Mouse (Mus musculus) heart, postnatal 0 days (tissue): Measurements from ENCODE around the gene Tcf15. TPM values are rescaled to one million over a fixed set of nuclear protein-coding genes. Genes with fewer than 3 reads are reported as not detected.

Source experiments
- ATAC-seq: fragments of 200-750 bp; cut with Nextera tagmentation; 2 replicates; pipeline ENCODE4 v1.8.0; 2017; ENCODE audit warnings: low read depth, moderate number of reproducible peaks, moderate library complexity; ENCODE audit not compliant: insufficient read depth
- DNase-seq: peaks from one replicate; pipeline ENCODE4 v3.0.0-alpha.2; 2016; ENCODE audit warnings: low spot score
- H3K27ac ChIP-seq: fragments of 300-500 bp; sonication (generic); 2 replicates; pipeline ENCODE4 v1.5.1; 2014; ENCODE audit warnings: low read depth, mild to moderate bottlenecking
- H3K27me3 ChIP-seq: fragments of 300-500 bp; sonication (generic); 2 replicates; pipeline ENCODE4 v1.6.1; 2014; ENCODE audit warnings: low read length, mixed read lengths; ENCODE audit not compliant: control insufficient read depth, insufficient read depth
- H3K36me3 ChIP-seq: fragments of 300-500 bp; sonication (generic); replicated peaks from 2 replicates; pipeline ENCODE4 v1.6.1; 2014; ENCODE audit warnings: low read length, mixed read lengths; ENCODE audit not compliant: control insufficient read depth, insufficient read depth
- H3K4me1 ChIP-seq: fragments of 300-500 bp; sonication (generic); 2 replicates; pipeline ENCODE4 v1.6.1; 2014; ENCODE audit warnings: antibody characterized with exemption; ENCODE audit not compliant: control insufficient read depth, insufficient read depth
- H3K4me2 ChIP-seq: fragments of 300-500 bp; sonication (generic); 2 replicates; pipeline ENCODE4 v1.6.1; 2014; ENCODE audit warnings: low read depth, mild to moderate bottlenecking, low read length, moderate library complexity
- H3K4me3 ChIP-seq: fragments of 300-500 bp; sonication (generic); 2 replicates; pipeline ENCODE4 v1.5.1; 2014; ENCODE audit warnings: low read depth, low read length
- H3K9ac ChIP-seq: fragments of 300-500 bp; sonication (generic); replicated peaks from 2 replicates; pipeline ENCODE4 v1.6.1; 2014; ENCODE audit warnings: low read depth, low read length, mixed read lengths
- H3K9me3 ChIP-seq: fragments of 300-500 bp; sonication (generic); replicated peaks from 2 replicates; pipeline ENCODE4 v1.6.1; 2016; ENCODE audit warnings: low read length; ENCODE audit not compliant: control insufficient read depth
- CTCF ChIP-seq: IDR thresholded peaks from 2 replicates; pipeline ENCODE4 v1.5.1; 2016; ENCODE audit warnings: antibody characterized with exemption, control low read depth, low read depth
- EP300 ChIP-seq: IDR thresholded peaks from 2 replicates; pipeline ENCODE4 v1.6.1; 2016; ENCODE audit warnings: antibody characterized with exemption, low read depth
- WGBS: fragments of 180-500 bp; shearing (Covaris S2); extraction: QIAGEN DNeasy Blood & Tissue Kit; methylation state at CpG from one replicate; pipeline ENCODE4 v1.1.7; 2014; 5-methylcytosine and 5-hydroxymethylcytosine counted together
- polyA plus RNA-seq: library from polyadenylated mRNA; unstranded; fragments of >200 nt; fragmentation: Nextera tagmentation; extraction: Ambion mirVana; gene quantifications from 2 replicates; pipeline ENCODE4 v1.2.1, GENCODE M21; 2015
- total RNA-seq: library from RNA; depleted of rRNA; stranded (reverse); fragments of >200 nt; gene quantifications from 2 replicates; pipeline ENCODE4 v1.2.3, GENCODE M21; 2014; ENCODE audit warnings: low replicate concordance

Gene Tcf15
- total and polyA plus RNA-seq, 2 experiments from 2014 or later = 23.0 to 36.8 TPM

DNA sequence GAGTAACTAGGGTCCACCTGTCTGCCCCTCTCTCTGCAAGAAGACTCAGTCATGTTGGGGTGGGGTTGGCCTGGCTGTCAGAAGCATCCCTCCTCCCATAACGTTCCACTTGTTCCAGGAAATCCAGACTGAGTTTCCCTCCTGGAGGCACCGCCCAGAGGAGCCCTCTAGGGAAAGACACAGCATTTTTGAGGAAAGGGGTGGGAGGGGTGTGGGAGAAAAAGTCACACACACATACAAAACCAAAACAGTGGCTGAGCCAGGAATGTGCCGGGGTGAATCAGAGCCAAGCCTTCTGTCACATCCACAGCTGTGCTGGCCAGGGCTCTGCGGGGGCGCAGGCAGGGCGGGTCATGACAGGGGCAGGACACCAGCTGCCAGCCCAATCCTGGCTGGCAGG, 37.0 kb downstream of the Tcf15 start:
- H3K4me2 ChIP-seq = peak overlapping the region; percentile 2; the same call in 1 of the 2 replicates
- no peaks in the 10 kb centered on the region for H3K9me3 ChIP-seq
- peak overlapping the region; percentile 58 for H3K27ac ChIP-seq
- no peak overlapping the region for H3K9ac ChIP-seq
- WGBS = 30% methylated on average over 6 of the region's 6 CpGs
- DNase-seq = peak; percentile 80
- H3K4me1 ChIP-seq = no peaks in the 10 kb centered on the region
- TF ChIP-seq EP300 = 0 out of 2 replicates have a peak, but pooled peaks have one; percentile 49
- TF ChIP-seq CTCF = peak; percentile 8; the same call in 1 of the 2 replicates
- ATAC-seq = peak; percentile 85
- no peak overlapping the region for H3K4me3 ChIP-seq
- H3K36me3 ChIP-seq = no peaks in the 10 kb centered on the region
- no peaks in the 10 kb centered on the region for H3K27me3 ChIP-seq

- no peaks in the 10 kb centered on the region for H3K9me3 ChIP-seq
- DNase-seq = no peak
- no peaks in the 10 kb centered on the region for H3K27me3 ChIP-seq
- 79% methylated on average over 5 of the region's 5 CpGs for WGBS
- no peak for TF ChIP-seq EP300
- no peak for TF ChIP-seq CTCF
- no peak overlapping the region for H3K4me2 ChIP-seq
- no peak overlapping the region for H3K9ac ChIP-seq
- 0 out of 2 replicates have a peak, but pooled peaks cover 5% of the 10 kb centered on the region for H3K4me1 ChIP-seq
- ATAC-seq = no peak
- H3K36me3 ChIP-seq = no peaks in the 10 kb centered on the region
- H3K27ac ChIP-seq = no peak overlapping the region
- H3K4me3 ChIP-seq = no peak overlapping the region
Observed at GRCm38 (mm10) chr2:152187132-152187531, 43.8 kb downstream of the Tcf15 start.

DNA sequence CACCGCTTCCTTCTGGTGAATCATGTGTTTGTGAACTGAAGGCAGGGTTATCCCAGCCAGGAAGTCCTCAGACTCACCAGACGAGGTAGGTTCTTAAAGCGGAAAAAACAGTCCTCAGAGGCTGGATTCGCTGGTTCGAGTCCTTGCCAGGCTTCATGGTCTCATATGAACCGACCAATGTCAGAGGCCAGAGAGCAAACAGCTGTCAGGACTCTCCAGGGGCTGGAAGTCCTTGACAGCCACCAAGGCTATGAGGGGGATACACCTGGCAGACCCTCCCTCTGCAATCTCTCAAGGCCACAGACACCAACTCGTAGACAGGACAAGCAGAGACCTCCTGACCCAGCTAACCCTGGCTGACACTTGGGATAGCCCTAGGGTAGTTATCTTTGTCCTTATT, 45.9 kb downstream of the Tcf15 start:
- no peak for TF ChIP-seq CTCF
- 0 out of 2 replicates have a peak, but pooled peaks cover 5% of the 10 kb centered on the region for H3K4me1 ChIP-seq
- no peak overlapping the region for H3K9ac ChIP-seq
- no peak overlapping the region for H3K4me2 ChIP-seq
- peak overlapping the region; percentile 33 for H3K27ac ChIP-seq
- 45% methylated on average over 7 of the region's 7 CpGs for WGBS
- no peak for DNase-seq
- H3K27me3 ChIP-seq = no peaks in the 10 kb centered on the region
- peak; percentile 34 for ATAC-seq
- H3K4me3 ChIP-seq = no peak overlapping the region
- H3K9me3 ChIP-seq = no peaks in the 10 kb centered on the region
- H3K36me3 ChIP-seq = no peaks in the 10 kb centered on the region

- H3K4me2 ChIP-seq = no peak overlapping the region
- peak overlapping the region; percentile 74 for H3K27ac ChIP-seq
- ATAC-seq (peak; percentile 84), DNase-seq (peak; percentile 52)
- H3K9me3 ChIP-seq = no peaks in the 10 kb centered on the region
- WGBS = 29% methylated on average over 9 of the region's 9 CpGs
- H3K4me3 ChIP-seq = no peak overlapping the region
- no peak for TF ChIP-seq CTCF
- TF ChIP-seq EP300 = peak; percentile 90
- H3K4me1 ChIP-seq = 0 out of 2 replicates have a peak, but pooled peaks cover 5% of the 10 kb centered on the region
- no peaks in the 10 kb centered on the region for H3K36me3 ChIP-seq
- H3K27me3 ChIP-seq = no peaks in the 10 kb centered on the region
- no peak overlapping the region for H3K9ac ChIP-seq
Observed at GRCm38 (mm10) chr2:152189640-152190039, 46.3 kb downstream of the Tcf15 start.

DNA sequence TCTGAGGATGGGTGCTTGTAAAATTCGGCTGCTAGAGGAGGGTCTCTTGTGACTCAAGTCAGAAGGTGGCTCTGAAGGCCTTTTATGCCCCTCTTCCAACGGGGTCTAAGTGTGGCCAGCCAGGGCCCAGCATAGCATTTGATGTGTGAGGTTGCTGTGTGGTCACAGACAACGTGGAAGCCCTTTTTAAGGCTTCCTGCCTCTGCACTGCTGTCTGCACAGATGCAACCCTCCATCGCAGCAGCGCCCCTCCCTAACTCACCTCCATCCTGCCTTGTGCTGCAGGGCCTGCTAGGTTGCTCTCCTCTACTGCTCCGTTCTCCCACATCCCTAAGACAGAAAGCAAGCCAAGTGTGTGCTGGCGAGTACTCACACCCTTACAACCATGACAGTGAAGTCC, 46.8 kb downstream of the Tcf15 start:
- Histone ChIP-seq H3K4me3 (no peak overlapping the region), H3K9ac (no peak overlapping the region), H3K9me3 (no peaks in the 10 kb centered on the region), H3K27ac (peak overlapping the region; percentile 74), H3K4me2 (no peak overlapping the region), H3K27me3 (no peaks in the 10 kb centered on the region), H3K4me1 (0 out of 2 replicates have a peak, but pooled peaks cover 5% of the 10 kb centered on the region), H3K36me3 (no peaks in the 10 kb centered on the region)
- DNase-seq = no peak
- 55% methylated on average over 7 of the region's 7 CpGs for WGBS
- no peak for TF ChIP-seq EP300
- no peak for TF ChIP-seq CTCF
- ATAC-seq = no peak

GRCm38 (mm10) chr2:152192591-152193345, 49.4 kb downstream of the Tcf15 start:
- Histone ChIP-seq H3K9me3 (no peaks in the 10 kb centered on the region), H3K27ac (no peak overlapping the region), H3K4me1 (0 out of 2 replicates have a peak, but pooled peaks cover 5% of the 10 kb centered on the region), H3K36me3 (no peaks in the 10 kb centered on the region), H3K4me3 (no peak overlapping the region), H3K27me3 (no peaks in the 10 kb centered on the region), H3K4me2 (no peak overlapping the region), H3K9ac (no peak overlapping the region)
- DNase-seq = no peak
- ATAC-seq = no peak
- 68% methylated on average over 13 of the region's 13 CpGs for WGBS
- no peak for TF ChIP-seq CTCF
- no peak for TF ChIP-seq EP300
